Mouse (Mus musculus) right cerebral cortex, adult 2 months (tissue): Measurements from ENCODE around the gene Il12a.

Source experiments
- DNase-seq, 2 experiments: peaks; one replicate each; pipeline ENCODE4 v3.0.0; 2021 to 2022; ENCODE audit warnings: low spot score in 2 of 2

Gene Il12a

GRCm38 (mm10) chr3:68686852-68687560 is 3.4 kb upstream of the Il12a start:
- peak; percentile 37 to 54 for DNase-seq

- no peak for DNase-seq
Observed at GRCm38 (mm10) chr3:68689346-68689745, 1.1 kb upstream of the Il12a start.

- DNase-seq = no peak
Observed at GRCm38 (mm10) chr3:68691100-68691778, 795 bp downstream of the Il12a start.

- no peak for DNase-seq
Observed at GRCm38 (mm10) chr3:68691938-68692599, 1.6 kb downstream of the Il12a start.

GRCm38 (mm10) chr3:68692600-68693225 is 2.3 kb downstream of the Il12a start:
- DNase-seq = no peak

GRCm38 (mm10) chr3:68693441-68694048 is 3.1 kb downstream of the Il12a start:
- DNase-seq = peak; percentile 77 to 84

- DNase-seq = no peak
Observed at GRCm38 (mm10) chr3:68695321-68695720, 4.9 kb downstream of the Il12a start.

GRCm38 (mm10) chr3:68696495-68697200 is 6.2 kb downstream of the Il12a start:
- no peak for DNase-seq

- no peak for DNase-seq
Observed at GRCm38 (mm10) chr3:68698601-68699000, 8.2 kb downstream of the Il12a start.

GRCm38 (mm10) chr3:68700091-68700490 is 9.6 kb downstream of the Il12a start:
- no peak for DNase-seq

GRCm38 (mm10) chr3:68706307-68706706 is 15.9 kb downstream of the Il12a start:
- DNase-seq = no peak

- DNase-seq = peak in 1 of 2 experiments; percentile 58
Observed at GRCm38 (mm10) chr3:68708230-68708629, 17.8 kb downstream of the Il12a start.

GRCm38 (mm10) chr3:68709198-68709797 is 18.9 kb downstream of the Il12a start:
- DNase-seq = peak; percentile 82 to 84

- DNase-seq = no peak
Observed at GRCm38 (mm10) chr3:68710436-68710835, 20.0 kb downstream of the Il12a start.

GRCm38 (mm10) chr3:68711510-68711909 is 21.1 kb downstream of the Il12a start:
- no peak for DNase-seq

- DNase-seq = peak; percentile 61 to 78
Observed at GRCm38 (mm10) chr3:68713550-68713949, 23.1 kb downstream of the Il12a start.

GRCm38 (mm10) chr3:68717346-68717745 is 26.9 kb downstream of the Il12a start:
- DNase-seq = peak; percentile 77 to 78

GRCm38 (mm10) chr3:68719229-68719819 is 28.9 kb downstream of the Il12a start:
- DNase-seq = no peak

- DNase-seq = peak in 1 of 2 experiments; percentile 27
Observed at GRCm38 (mm10) chr3:68720258-68720657, 29.8 kb downstream of the Il12a start.

GRCm38 (mm10) chr3:68741955-68742354 is 51.5 kb downstream of the Il12a start:
- DNase-seq = no peak
